Mouse (Mus musculus) spleen, embryonic (tissue): Measurements from ENCODE around the gene Pth.

Experiments
- CTCF ChIA-PET: fragments of 350-600 bp; sonication (Branson Sonifier 250); formaldehyde crosslinking; loops from one replicate; lab custom pipeline; 2022; lab: Charles Lee

Gene Pth

DNA sequence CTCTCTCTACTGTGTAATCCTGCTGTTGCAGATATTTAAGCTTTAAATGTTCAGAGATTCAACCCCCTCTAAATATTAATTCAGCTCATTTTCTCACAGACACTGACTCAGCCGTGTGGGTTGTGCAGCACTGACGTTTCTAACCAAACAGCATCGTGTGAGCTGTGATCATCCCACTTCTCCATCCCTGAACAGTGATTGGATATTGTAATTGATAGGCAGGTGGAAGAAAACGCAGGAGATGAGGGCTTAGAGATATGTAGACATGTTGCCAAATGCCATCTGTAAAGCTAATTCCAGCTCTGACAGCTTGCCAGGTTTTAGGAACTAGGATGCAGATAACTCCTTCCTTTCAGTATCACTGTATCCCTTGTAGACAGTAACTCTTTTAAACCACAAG is 41.1 kb downstream of the Pth start:
- CTCF ChIA-PET: no interaction called here
